Mouse (Mus musculus) limb, embryonic 14.5 days (tissue): ENCODE measurements around the gene Fzr1. TPM values are rescaled to one million over a fixed set of nuclear protein-coding genes. Genes with fewer than 3 reads are reported as not detected.

Experiments
- ATAC-seq: fragments of 200-750 bp; cut with Nextera tagmentation; 2 replicates; pipeline ENCODE4 v1.8.0; 2017; ENCODE audit warnings: low read depth, moderate number of reproducible peaks, moderate TSS enrichment; ENCODE audit not compliant: low FRiP score
- DNase-seq: peaks from one replicate; pipeline ENCODE4 v3.0.0-alpha.2; 2015; ENCODE audit warnings: low spot score
- H3K27ac ChIP-seq: fragments of 300-500 bp; sonication (generic); replicated peaks from 2 replicates; pipeline ENCODE4 v1.5.1; 2014; ENCODE audit warnings: low read depth, mild to moderate bottlenecking, low read length, moderate library complexity, mixed read lengths
- H3K27me3 ChIP-seq: fragments of 300-500 bp; sonication (generic); 2 replicates; pipeline ENCODE4 v1.6.1; 2014; ENCODE audit warnings: low read length, mixed read lengths; ENCODE audit not compliant: control insufficient read depth, insufficient read depth
- H3K36me3 ChIP-seq: fragments of 300-500 bp; sonication (generic); 2 replicates; pipeline ENCODE4 v1.6.1; 2014; ENCODE audit warnings: mild to moderate bottlenecking, low read length, moderate library complexity, mixed read lengths; ENCODE audit not compliant: control insufficient read depth, insufficient read depth
- H3K4me1 ChIP-seq: fragments of 300-500 bp; sonication (generic); 2 replicates; pipeline ENCODE4 v1.6.1; 2014; ENCODE audit warnings: antibody characterized with exemption, low read length, mixed read lengths; ENCODE audit not compliant: control insufficient read depth, insufficient read depth
- H3K4me2 ChIP-seq: fragments of 300-500 bp; sonication (generic); replicated peaks from 2 replicates; pipeline ENCODE4 v1.6.1; 2014; ENCODE audit warnings: low read depth, mild to moderate bottlenecking, low read length, moderate library complexity; ENCODE audit not compliant: severe bottlenecking
- H3K4me3 ChIP-seq: fragments of 300-500 bp; sonication (generic); replicated peaks from 2 replicates; pipeline ENCODE4 v1.5.1; 2014; ENCODE audit warnings: low read length
- H3K9ac ChIP-seq: fragments of 300-500 bp; sonication (generic); 2 replicates; pipeline ENCODE4 v1.6.1; 2014; ENCODE audit warnings: mild to moderate bottlenecking, low read depth, low read length, moderate library complexity; ENCODE audit not compliant: severe bottlenecking
- H3K9me3 ChIP-seq: fragments of 300-500 bp; sonication (generic); 2 replicates; pipeline ENCODE4 v1.6.1; 2016; ENCODE audit warnings: low read length; ENCODE audit not compliant: control insufficient read depth
- POLR2A ChIP-seq: fragments of 200-500 bp; IDR thresholded peaks from 2 replicates; pipeline ENCODE4 v1.8.0; 2012; ENCODE audit warnings: inconsistent platforms, mild to moderate bottlenecking, moderate library complexity, borderline replicate concordance; ENCODE audit not compliant: insufficient read depth, insufficient read length; ENCODE audit errors: extremely low read depth
- WGBS: fragments of 180-500 bp; shearing (Covaris S2); extraction: QIAGEN DNeasy Blood & Tissue Kit; methylation state at CpG from one replicate; pipeline ENCODE4 v1.1.7; 2014; 5-methylcytosine and 5-hydroxymethylcytosine counted together
- polyA plus RNA-seq, 2 experiments: library from polyadenylated mRNA; depleted of rRNA in 1 of 2; stranded (reverse) in 1 of 2; unstranded in 1 of 2; fragments of >200 nt; fragmentation: Nextera tagmentation in 1 of 2; extraction: Ambion mirVana in 1 of 2; gene quantifications; 2 replicates each; pipeline versions ENCODE4 v1.2.1 to v1.2.3; 2012 to 2014

Gene Fzr1
- polyA plus RNA-seq, 2 experiments, result 92.8 to 109 TPM

DNA sequence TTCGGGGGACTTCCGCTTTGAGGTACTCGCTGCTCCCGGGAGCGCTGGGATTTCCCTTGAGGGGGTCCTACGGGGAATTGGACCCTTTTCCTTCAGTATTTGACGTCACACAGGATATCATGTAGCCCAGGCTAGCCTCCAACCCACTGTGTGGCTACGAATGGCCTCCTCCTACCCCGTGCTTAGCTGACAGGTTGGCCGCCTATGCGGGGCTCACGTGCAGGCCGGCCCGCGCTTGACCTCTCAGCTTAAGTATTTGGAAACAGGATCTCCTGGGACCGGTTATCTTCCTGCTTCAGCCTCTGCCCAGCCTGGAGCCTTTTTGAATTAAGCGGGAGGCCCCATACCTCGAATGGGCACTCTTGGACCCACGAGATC, 6.3 kb upstream of the Fzr1 start:
- no peak for TF ChIP-seq POLR2A
- 6% methylated on average over 19 of the region's 19 CpGs for WGBS
- ATAC-seq, result peak; percentile 13; the same call in 1 of the 2 replicates

DNA sequence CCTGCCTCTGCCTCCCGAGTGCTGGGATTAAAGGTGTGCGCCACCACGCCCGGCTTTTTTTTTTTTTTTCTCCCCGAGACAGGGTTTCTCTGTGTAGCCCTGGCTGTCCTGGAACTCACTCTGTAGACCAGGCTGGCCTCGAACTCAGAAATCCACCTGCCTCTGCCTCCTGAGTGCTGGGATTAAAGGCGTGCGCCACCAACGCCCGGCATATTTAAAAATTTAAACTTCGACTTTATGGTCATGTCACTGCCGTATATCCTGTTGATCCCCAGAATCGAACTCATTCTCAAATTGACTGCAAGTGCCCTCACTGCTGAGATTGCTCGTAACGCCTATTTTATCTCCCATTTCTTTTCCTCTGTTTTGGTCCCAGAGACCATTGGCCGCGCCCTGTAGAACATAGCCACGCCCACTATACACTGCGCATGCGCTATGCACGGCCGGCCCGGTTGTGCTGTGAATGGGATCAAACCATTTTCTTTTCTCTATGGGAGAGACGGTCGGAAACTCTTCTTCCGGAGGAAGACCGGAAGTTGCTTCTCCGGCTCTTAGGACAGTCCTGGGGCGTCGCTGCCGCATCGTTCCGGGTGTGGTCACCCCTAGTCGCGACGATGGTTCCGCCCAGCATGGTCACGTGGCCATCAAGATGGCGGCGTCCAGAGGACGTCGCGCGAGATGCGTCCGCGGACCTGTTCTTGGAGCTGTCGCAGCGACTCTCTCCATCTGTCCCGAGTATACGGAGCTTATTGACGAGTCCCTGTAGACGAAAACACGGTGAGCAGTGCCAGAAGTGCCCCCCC, 5.7 kb upstream of the Fzr1 start, which contains the start of the genes Dohh and Gm48551:
Dohh (plus strand) TSS at position 627 of the 803 bp plus-strand sequence.
Gm48551 (plus strand) TSS at position 665 of the 803 bp plus-strand sequence.
- H3K27ac ChIP-seq, result peak within 1 kb of the TSS; percentile 78
- WGBS, result 6% methylated on average over 52 of the region's 54 CpGs
- DNase-seq (peak; percentile 98), ATAC-seq (peak; percentile 93)
- H3K4me3 ChIP-seq, result peak within 1 kb of the TSS; percentile 94
- H3K9ac ChIP-seq, result peak within 1 kb of the TSS; percentile 84
- peak within 1 kb of the TSS; percentile 86 for H3K4me2 ChIP-seq
- H3K36me3 ChIP-seq, result peaks cover 34% of the 10 kb centered on the region
- H3K27me3 ChIP-seq, result no peaks in the 10 kb centered on the region
- peaks cover 8% of the 10 kb centered on the region for H3K4me1 ChIP-seq
- no peaks in the 10 kb centered on the region for H3K9me3 ChIP-seq
- TF ChIP-seq POLR2A, result peak; percentile 84; the same call in 1 of the 2 replicates

More for the DNA sequence above, 6.3 kb upstream of the Fzr1 start:
- H3K36me3 ChIP-seq, result peaks cover 38% of the 10 kb centered on the region
- H3K4me1 ChIP-seq, result peaks cover 10% of the 10 kb centered on the region
- no peaks in the 10 kb centered on the region for H3K27me3 ChIP-seq
- H3K9me3 ChIP-seq, result no peaks in the 10 kb centered on the region
- H3K4me3 ChIP-seq, result peak overlapping the region; percentile 94
- peak overlapping the region; percentile 84 for H3K9ac ChIP-seq
- peak overlapping the region; percentile 78 for H3K27ac ChIP-seq
- DNase-seq, result no peak
- peak overlapping the region; percentile 86 for H3K4me2 ChIP-seq

DNA sequence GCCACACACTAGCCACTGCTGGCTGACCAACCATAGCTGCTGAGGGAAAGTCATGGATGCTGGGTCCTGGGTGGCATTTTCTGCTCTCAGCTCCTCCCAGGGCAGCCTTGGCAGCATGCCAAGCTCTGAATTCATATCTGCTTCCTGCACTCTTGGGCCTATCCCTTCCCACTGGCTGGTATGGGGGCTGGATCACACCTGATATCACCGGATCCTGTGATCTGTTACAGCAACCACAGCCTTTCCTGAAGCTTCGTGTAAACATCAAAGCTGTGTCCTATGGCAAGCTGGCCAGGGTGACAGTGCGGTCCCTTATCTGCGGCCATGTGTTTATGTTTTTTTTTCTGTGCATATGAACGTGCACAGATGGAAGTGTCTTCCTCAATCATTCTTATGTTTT, 3.7 kb upstream of the Fzr1 start:
- Histone ChIP-seq H3K36me3 (peaks cover 15% of the 10 kb centered on the region), H3K4me1 (peaks cover 14% of the 10 kb centered on the region), H3K4me2 (no peak overlapping the region), H3K4me3 (no peak overlapping the region), H3K27me3 (no peaks in the 10 kb centered on the region), H3K9me3 (no peaks in the 10 kb centered on the region), H3K27ac (no peak overlapping the region), H3K9ac (no peak overlapping the region)
- DNase-seq (no peak), ATAC-seq (no peak)
- WGBS, result 80% methylated on average over 5 of the region's 5 CpGs
- no peak for TF ChIP-seq POLR2A

DNA sequence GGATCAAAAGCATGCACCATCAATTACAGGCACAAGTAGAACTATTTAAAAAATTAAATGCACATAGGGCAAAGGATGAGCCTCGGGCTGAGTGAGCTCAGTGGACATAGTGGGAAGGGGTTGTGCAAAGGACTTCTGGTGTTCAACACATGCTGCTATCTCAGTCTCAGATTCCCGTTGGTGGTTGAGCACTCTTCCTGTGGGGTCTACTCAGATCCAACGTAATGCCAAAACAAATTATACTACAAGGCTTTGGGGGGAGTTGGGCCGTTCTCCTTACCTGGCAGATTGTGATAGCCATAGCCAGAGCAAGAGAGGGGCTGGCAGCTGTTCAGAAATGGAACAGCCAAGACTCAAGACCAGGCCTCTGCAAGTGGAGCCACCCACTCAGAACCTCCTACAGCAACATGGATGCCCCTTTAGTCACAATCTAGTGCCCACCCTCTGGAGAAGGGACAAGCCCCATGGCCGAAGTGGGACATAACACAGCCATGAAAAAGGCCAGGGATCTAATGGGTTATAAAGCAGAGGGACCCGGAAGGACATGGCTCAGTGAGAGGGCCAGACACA, 1.6 kb upstream of the Fzr1 start:
- ATAC-seq (no peak), DNase-seq (no peak)
- WGBS, result 90% methylated on average over 6 of the region's 6 CpGs
- Histone ChIP-seq H3K27ac (no peak overlapping the region), H3K36me3 (peaks cover 7% of the 10 kb centered on the region), H3K4me3 (no peak overlapping the region), H3K9me3 (no peaks in the 10 kb centered on the region), H3K4me1 (peaks cover 16% of the 10 kb centered on the region), H3K4me2 (no peak overlapping the region), H3K9ac (no peak overlapping the region), H3K27me3 (no peaks in the 10 kb centered on the region)
- no peak for TF ChIP-seq POLR2A

DNA sequence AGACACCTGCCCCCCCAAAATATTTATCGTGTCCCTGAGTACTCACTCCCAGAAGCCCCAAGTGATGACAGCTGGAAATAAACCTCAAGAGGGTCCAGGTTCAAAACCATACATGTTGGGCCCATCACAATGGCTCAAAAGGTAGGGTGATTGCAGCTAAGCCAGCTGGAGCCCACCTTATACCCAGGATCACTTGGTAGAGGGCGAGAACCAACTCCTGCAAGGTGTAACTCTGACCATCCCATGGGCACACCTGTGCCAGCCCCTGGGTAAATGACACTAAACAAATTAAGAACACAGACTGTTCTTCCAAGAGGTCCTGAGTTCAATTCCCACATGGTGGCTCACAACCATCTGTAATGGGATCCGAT, 852 bp upstream of the Fzr1 start:
- Histone ChIP-seq H3K27me3 (no peaks in the 10 kb centered on the region), H3K27ac (peak overlapping the region; percentile 55; the same call in 1 of the 2 replicates), H3K9ac (peak overlapping the region; percentile 44), H3K4me3 (peak overlapping the region; percentile 49), H3K4me1 (peaks cover 15% of the 10 kb centered on the region), H3K4me2 (peak overlapping the region; percentile 59), H3K36me3 (peaks cover 9% of the 10 kb centered on the region), H3K9me3 (no peaks in the 10 kb centered on the region)
- 62% methylated on average over 3 of the region's 3 CpGs for WGBS
- no peak for TF ChIP-seq POLR2A
- DNase-seq (no peak), ATAC-seq (no peak)
